Mouse (Mus musculus) monocyte, adult 5-6 weeks (primary cell): ENCODE data around the gene Stam2. TPM values are rescaled to one million over a fixed set of nuclear protein-coding genes. Genes with fewer than 3 reads are reported as not detected.

ENCODE experiments used
- ATAC-seq: fragments of 153-309, 156-312 bp; replicated peaks from 2 replicates; pipeline ENCODE4 v1.8.0; 2017; ENCODE audit warnings: mild to moderate bottlenecking; ENCODE audit not compliant: low TSS enrichment, insufficient number of reproducible peaks, severe bottlenecking, poor library complexity, low FRiP score
- total RNA-seq: library from RNA; stranded (forward); fragments of 200-1000, 200-491, 200-594 nt; gene quantifications from 3 replicates; pipeline ENCODE4 v1.2.3, GENCODE M21; 2017

Gene Stam2
- total RNA-seq: 28.8 to 35.3 TPM (median 33.4 TPM) in 3 replicates

DNA sequence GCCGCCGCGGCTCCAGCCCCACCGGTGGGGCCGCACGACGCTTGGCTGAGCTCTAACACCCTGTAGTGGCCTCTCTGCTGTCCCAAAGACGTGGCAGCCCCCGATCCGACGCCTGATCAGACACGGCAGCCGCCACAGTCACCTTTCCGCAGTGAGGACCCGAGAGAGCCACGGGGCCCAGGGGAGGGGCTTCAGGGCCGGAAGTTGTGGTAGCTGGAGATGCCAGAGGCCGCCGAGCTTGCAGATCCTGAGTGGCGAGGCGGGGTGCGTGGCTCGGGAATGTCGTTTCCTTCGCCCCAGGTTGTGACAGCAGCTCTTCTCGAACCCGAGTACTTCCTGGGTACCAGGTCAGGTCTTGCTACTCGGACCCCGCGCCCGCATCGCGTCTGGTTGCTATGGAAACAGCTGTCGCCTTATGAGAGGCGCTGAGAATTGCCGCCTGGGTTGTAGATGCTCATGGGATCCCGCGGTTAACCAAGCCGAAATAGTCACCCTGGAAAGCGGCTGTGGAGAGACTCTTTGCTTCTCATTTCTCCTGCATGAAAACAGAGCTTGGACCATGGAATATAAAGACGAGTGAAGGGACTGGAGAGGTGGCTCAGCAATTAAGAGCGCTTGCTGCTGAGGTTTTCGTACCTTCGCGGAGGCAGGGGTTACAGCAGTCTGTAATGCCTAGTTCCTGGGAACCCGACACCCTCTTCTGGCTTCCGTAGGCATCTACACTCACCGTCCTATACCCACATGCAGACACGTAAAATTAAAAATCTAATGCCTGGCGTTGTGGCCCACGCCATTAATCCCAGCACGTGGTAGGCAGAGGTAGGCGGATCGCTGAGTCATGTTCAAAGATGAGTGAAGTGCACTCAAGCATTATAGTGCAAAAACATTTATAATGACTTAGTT lies at the start of gene Stam2:
Stam2 (minus strand) TSS at position 26 of the 903 bp plus-strand sequence.
- ATAC-seq: peak; percentile 89

DNA sequence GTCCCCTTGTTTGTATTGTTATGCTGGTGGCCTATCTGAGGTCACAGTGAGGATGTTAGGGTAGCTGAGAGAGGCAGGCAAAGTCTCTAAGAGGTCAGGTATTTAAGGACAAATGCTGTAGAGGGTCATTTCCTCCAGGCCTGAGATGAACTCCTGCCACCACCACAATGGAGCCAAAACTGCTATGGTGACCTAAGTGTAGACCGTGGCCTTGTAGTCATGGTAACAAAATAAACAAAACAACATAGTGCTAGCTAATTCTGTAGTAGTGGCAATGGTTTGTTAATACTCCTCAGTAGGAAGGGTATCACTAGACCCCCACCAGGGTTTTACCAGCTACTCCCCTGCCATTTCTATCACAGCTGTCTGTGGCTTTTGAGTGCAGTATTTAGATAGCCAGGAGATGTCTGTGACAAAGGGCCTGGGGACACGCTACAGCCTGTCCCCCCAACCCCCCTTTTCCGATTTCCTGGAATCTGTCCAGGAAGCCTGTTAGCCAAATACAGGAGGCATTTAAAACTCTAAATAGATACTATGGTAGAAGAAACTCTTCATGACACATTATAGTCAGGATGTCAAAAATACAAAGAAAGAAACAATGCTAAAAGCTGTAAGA lies 43.1 kb upstream of the Stam2 start:
- no peak for ATAC-seq

DNA sequence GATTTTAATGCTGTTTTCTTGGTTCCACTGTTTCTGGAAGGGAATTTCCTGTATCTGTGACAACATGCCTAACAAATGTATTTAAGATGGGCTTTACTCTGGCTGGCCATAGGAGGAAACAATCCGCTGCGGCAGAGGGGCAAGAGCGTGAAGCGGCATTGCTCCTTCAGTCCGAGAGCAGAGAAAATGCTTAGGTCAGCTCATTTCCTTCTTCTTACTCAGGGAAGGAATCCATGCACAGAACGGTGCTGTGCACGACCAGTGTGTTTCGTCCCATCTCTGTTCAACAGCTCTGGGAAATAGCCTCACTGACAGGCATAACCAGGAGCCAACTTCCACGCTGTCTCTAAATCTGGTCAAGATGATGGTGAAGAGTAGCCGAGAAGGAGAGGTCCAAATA lies 37.9 kb upstream of the Stam2 start:
- ATAC-seq: no peak

DNA sequence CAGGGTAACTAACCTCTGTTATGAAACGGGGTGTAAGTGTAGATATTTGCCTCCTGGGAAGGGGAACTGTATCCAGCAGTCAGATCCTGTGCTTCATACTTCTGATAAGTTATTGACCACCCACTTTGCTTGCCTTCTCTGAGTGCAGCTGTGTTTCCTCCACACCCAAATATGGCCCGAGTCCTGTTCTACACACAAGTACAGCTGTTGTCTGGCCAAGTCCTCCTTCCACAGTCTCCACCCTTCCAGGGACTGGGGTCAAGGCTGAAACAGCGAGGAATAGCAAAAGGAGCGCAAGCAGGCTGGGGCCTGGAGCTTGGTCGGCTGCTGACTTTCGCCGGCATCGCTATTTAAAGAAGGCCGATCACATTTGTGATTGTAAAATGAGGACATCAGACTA lies 37.3 kb upstream of the Stam2 start:
- no peak for ATAC-seq

DNA sequence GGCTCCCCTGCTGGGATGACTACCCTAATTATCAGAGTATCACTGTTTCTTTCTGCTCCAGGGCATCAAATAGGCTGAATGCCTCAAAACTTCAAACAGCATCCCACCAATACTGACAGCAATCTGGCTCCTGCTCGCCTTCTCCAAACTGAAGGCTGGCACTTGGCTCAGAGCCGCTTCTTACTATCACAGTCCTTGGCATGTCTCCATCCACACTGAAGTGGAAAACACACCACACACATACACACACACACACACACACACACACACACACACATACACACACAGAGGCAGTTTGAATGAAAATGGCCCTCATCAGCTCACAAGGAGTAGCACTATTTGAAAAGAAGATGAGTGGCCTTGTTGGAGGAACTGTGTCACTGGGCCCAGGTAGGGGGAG lies 35.8 kb upstream of the Stam2 start:
- no peak for ATAC-seq

DNA sequence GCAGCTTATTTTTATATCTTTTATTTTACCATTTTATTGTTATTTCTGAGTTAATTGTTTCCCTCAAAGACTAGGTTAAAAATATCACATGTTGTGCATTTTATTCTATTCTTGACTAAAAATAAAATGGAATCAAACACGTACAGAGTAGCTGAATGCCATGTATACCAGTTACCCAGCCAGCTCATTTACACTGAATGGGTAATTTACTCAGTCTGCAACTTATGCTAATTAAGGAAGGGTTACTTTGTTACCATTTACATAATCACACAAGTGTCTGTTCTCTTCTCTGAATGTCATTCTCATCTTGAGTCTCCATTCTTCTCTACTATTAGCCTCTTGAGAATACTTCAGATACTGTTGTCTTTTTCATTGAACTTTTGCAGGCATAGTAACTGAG lies 32.3 kb upstream of the Stam2 start:
- no peak for ATAC-seq

DNA sequence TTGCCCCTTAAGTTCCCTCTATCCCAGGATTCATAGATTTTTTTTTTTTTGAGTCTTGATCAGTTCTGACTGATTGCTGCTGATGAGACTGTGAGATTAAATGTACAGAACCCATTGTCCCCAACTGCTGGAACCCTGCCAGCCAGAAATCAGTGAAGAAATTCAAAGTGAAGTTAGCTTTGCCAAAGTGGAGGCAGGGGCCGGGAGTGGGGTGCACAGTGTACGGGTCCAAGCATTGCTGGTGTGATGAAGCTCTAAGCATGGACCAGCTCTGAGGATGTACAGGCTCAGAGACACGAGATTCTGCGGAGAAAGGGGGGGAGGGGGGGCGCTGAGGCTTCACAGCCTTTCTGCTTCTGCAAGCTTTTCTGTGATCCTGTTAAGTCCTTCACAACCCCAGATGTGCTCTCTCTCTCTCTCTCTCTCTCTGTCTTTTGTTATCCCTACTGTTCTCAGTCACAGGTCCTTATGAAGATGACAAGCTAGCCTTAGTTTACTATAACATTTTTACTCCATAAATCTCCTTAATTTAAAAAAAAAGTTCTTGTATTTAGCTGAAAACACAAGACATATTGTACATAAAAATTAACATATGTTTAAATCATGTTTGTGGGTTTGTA lies 30.8 kb upstream of the Stam2 start:
- ATAC-seq: no peak

DNA sequence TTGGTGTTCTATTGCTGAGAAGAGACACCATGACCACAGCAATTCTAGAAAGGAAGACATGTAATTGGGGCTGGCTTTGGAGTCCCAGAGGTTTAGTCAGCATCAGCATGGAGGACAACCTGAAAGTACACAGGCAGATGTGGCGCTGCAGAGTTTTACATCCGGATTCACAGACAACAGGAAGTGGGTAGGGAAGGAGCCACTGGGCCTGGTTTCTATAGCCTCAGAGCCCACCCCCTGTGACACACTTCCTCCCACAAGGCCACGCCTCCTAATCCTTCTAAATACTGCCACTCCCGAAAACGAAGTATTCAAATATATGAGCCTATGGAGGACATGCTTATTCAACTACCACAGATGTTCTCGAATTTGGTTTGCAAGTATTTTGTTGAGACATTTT lies 23.0 kb upstream of the Stam2 start:
- ATAC-seq: no peak

DNA sequence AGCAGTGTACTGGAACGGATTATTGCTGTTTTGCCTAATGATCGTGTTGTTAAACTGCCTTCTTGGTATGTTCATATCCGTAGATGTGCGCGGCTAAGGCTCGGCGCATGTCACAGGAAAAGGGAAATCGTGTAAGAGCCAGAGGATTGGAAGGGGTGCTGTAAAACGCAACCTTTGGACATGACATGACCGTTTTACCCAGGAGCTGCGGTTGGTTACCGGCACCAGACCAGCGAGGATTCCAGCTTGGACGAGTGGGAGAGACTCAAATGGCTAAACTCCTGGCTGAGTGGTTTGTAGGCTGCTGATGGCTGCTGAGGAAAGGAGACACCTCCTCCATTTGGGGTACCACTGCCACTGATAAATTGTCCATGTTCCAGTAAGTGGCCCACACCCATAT lies 21.8 kb upstream of the Stam2 start:
- ATAC-seq: no peak

DNA sequence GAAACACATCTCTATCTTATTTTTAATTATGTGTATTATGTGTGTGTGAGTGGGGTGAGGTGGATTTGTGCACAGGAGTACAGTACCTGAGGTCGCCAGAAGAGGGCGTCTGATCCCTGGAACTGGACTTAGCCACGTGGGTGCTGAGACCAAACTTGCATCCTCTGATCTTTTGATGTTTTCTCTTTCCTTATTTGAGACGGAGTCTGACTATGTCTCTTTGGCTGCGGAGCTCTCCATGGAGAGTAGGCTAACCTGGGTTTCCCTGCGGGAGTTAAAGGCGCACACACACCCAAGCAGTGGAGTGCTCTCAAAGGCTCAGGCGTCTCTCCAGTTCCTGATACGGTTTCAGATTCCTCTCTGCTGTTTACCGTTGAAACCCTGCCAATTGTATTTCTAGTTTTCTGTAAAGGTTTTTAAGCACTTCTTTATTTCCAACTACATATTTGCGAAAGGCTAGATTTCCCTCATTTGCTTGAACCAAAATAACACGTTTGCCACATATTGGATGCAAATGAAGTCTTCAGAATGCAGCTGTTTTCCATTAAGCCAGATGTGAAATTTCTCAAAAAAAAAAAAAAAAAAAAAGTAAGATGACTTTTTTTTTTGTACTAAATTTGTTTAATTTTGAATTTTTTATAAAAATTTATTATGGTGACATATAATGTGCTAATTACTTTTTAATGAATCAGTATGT lies 21.1 kb upstream of the Stam2 start:
- peak; percentile 72 for ATAC-seq

DNA sequence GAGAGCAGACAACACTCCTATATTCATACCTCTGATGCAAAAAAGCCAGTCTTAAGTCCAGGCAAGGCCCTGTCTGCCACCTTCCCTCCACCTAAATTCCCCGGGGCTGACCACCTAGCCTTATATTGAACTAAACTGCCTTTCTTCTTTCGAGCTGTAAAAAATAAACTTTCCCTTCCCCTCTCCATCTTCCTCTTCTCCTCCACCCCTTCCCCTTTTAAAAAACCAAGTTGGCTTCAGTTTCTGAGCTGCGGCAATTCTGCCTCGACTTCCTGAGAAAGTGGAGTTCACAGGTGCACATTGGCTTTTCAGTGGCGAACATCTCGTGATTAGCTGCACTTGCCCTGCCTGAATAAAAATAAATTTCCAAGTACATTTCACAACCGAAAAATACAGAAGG lies 20.4 kb upstream of the Stam2 start:
- no peak for ATAC-seq

DNA sequence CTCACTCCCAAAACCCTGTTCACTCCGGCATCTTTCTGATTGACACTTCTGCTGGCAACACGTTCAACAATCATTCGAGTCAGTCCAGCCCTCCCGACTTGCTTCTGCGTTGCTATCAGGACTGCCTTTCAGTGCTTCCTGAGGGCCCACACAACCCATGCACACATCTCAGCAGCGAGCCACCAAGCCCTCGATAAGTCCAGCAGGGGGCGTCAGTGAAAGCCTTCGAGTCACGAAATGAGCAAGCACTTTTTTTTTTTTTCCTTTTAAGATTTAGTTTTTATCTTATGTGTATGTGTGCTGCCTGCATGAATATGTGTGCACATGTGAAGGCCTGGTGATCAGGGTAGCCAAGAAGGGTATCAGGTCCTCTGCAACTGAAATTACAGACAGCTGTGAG lies 16.5 kb upstream of the Stam2 start:
- ATAC-seq: 0 out of 2 replicates have a peak, but pooled peaks have one; percentile 33

DNA sequence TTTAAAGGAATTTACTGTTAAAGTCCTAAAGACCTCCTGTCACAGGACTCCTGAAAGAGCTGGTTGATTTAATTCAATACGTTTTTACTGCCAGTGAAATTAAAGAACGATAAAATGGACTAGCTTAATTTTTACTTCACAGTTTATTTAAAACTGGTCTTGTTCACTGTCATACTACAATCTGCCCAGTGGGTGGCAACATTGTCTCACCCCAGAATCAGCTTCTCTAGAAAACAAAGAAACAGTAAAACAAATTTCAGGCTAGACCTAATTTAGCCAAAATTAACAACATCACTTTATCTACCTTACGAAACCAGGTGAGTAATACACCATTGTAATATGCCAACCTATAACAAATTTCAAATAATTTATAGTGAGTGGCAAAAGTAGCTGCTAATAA lies 14.6 kb upstream of the Stam2 start:
- no peak for ATAC-seq

DNA sequence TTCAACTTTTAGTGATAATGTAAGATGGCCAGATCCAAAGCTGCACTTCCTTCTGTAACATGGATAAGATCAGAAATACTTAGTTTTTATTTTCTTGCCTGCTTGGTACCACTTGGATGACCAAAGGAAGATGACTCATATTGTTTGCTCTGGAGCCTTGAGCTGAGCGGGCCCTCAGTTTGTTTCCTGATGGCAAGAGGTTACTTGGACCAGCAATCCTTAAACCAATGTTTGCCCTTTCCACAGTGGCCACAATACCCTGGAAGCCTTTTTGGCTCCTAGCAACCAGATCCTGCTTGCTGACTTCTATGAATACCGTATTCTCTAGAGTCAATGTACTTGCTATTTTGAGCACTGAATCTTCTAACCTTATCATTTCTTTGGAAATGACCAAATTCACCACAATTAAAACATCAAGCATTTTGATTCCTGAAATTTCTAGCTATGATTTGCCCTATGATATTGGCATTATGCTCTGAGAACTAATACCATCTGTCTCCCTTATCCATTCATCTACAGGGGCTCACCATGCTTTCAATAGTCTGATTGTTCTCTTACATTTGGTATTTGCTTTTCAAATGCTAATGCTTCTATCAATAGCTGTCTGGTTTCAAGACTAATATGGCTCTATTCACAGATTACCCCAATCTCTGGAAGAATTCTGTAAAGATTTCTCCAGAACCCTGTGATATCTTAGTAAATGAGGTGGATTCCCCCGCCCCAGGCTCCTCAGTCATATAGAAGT lies 11.7 kb upstream of the Stam2 start:
- ATAC-seq: no peak

DNA sequence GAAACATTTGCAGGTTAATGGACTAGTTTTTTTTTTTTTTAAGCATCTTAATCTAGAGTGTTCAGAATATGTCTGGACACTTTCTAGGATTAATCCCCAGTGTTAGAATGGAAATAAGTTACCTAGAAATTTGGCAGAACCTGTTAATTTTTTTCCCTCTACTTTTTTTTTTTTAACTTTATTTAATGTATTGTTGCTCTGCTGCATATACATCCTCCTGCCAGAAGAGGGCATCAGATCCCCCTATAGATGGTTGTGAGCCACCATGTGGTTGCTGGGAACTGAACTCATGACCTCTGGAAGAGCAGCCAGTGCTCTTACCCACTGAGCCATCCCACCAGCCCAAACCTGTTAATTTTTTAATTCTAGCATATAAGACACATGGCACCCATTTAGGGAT lies 2.0 kb upstream of the Stam2 start:
- no peak for ATAC-seq

DNA sequence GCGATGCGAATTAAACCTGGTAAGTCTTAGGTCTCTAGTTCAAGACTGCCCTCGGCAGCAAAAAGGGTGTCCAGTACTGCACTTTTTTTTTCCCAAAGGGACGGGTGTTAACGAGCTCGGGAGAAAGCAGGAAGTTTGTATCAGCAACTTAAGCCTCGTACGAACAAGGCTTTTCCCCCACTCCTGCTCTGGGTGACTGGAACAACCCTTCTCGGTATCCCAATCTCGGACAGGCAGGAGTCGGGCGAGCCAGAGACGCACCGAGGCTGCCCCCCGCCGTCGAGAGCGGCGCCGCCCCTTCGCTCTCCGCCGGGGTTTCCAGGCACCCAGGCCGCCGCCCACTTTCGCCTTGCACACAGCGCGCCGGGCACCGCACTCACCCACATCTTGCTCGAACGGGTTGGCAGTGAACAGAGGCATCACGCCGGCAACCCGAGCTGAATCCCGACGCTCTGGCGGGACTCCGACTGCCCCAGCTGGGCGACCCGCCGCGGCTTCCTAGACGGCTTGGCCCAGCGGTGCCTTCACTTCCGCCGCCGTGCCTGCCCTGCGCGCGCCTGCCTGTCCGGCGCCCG lies 313 bp downstream of the Stam2 start:
- ATAC-seq: peak; percentile 38

DNA sequence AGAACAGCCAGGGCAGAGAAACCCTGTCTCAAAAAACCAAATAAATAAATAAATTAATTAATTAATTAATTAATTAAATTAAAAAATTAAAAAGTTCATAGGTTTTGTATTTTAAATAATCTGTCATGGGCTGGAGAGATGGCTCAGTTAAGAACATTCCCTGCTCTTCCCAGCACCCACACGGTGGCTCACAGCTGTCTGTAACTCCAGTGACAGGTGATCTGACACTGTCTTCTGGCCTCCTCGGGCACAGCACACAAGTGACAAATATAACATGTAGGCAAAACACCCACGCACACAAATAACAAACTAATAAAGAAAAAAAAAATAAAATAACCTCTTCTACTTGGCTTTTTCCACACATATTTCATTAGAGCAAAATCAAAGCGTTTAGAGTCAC lies 1.5 kb downstream of the Stam2 start:
- no peak for ATAC-seq

DNA sequence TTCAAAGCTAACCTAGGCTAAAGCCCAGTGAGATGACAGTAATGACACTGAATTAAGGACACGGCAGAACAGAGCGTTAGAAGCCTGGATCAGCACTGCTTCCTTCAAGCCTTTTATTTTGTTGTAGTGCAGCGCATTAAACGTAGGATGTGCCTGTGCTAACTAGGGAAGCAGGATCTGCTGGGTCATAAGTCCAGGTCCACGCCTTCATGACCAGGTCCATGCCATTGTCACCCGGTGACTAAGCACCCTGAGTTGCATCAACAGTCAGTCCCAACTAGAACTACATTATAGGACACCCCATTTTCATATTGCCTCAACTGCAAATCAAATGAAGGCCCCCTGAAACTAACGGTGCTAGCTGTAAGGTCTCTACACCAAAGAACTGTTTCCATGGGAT lies 7.6 kb downstream of the Stam2 start:
- ATAC-seq: no peak
